Mouse (Mus musculus): Measurements from ENCODE around the gene Nfasc. TPM values are rescaled to one million over a fixed set of nuclear protein-coding genes. Genes with fewer than 3 reads are reported as not detected.

Gene Nfasc
- polyA plus RNA-seq, 1 experiment = 2.0 TPM

- DNase-seq = no peak
- no peaks in the 10 kb centered on the region for H3K36me3 ChIP-seq (ENCODE audit: control insufficient read depth, insufficient read depth, low read length)
- no peak for TF ChIP-seq CTCF (IDR thresholded peaks at IDR 0.05; ENCODE audit: borderline replicate concordance, control insufficient read depth, extremely low read depth, insufficient read depth, low read length, poor library complexity)
- no peak for TF ChIP-seq POLR2A (IDR thresholded peaks at IDR 0.05; ENCODE audit: control insufficient read depth, extremely low read depth, insufficient read depth, low read length, poor library complexity)
- 44% methylated on average over 2 of the region's 2 CpGs for WGBS
- no peak overlapping the region for H3K27ac ChIP-seq (ENCODE audit: control insufficient read depth, insufficient read depth, low read length)
- H3K4me1 ChIP-seq (replicated peaks; ENCODE audit: control insufficient read depth, insufficient read depth, low read length) = no peaks in the 10 kb centered on the region
- H3K4me3 ChIP-seq (ENCODE audit: control insufficient read depth, insufficient read depth, low read length) = no peak overlapping the region
- H3K27me3 ChIP-seq (ENCODE audit: control insufficient read depth, insufficient read depth, low read length) = no peaks in the 10 kb centered on the region
Observed at GRCm38 (mm10) chr1:132696232-132696631, 45.4 kb downstream of the Nfasc start.

- WGBS = 79% methylated on average over 9 of the region's 9 CpGs
- no peaks in the 10 kb centered on the region for H3K27me3 ChIP-seq (ENCODE audit: control insufficient read depth, insufficient read depth, low read length)
- no peak overlapping the region for H3K27ac ChIP-seq (ENCODE audit: control insufficient read depth, insufficient read depth, low read length)
- H3K4me1 ChIP-seq (replicated peaks; ENCODE audit: control insufficient read depth, insufficient read depth, low read length) = no peaks in the 10 kb centered on the region
- no peak for DNase-seq
- H3K36me3 ChIP-seq (ENCODE audit: control insufficient read depth, insufficient read depth, low read length) = no peaks in the 10 kb centered on the region
- H3K4me3 ChIP-seq (ENCODE audit: control insufficient read depth, insufficient read depth, low read length) = no peak overlapping the region
- TF ChIP-seq POLR2A (IDR thresholded peaks at IDR 0.05; ENCODE audit: control insufficient read depth, extremely low read depth, insufficient read depth, low read length, poor library complexity) = no peak
Observed at GRCm38 (mm10) chr1:132694007-132694406, 47.6 kb downstream of the Nfasc start.

GRCm38 (mm10) chr1:132689181-132689580, 52.4 kb downstream of the Nfasc start:
- no peak for TF ChIP-seq CTCF (IDR thresholded peaks at IDR 0.05; ENCODE audit: borderline replicate concordance, control insufficient read depth, extremely low read depth, insufficient read depth, low read length, poor library complexity)
- no peak for TF ChIP-seq POLR2A (IDR thresholded peaks at IDR 0.05; ENCODE audit: control insufficient read depth, extremely low read depth, insufficient read depth, low read length, poor library complexity)
- Histone ChIP-seq H3K4me3 (ENCODE audit: control insufficient read depth, insufficient read depth, low read length) (no peak overlapping the region), H3K27ac (ENCODE audit: control insufficient read depth, insufficient read depth, low read length) (no peak overlapping the region), H3K36me3 (ENCODE audit: control insufficient read depth, insufficient read depth, low read length) (no peaks in the 10 kb centered on the region), H3K4me1 (replicated peaks; ENCODE audit: control insufficient read depth, insufficient read depth, low read length) (no peaks in the 10 kb centered on the region), H3K27me3 (ENCODE audit: control insufficient read depth, insufficient read depth, low read length) (no peaks in the 10 kb centered on the region)
- no peak for DNase-seq
- WGBS = 65% methylated on average over 3 of the region's 3 CpGs

GRCm38 (mm10) chr1:132678935-132679334, 62.7 kb downstream of the Nfasc start:
- Histone ChIP-seq H3K36me3 (ENCODE audit: control insufficient read depth, insufficient read depth, low read length) (no peaks in the 10 kb centered on the region), H3K4me1 (replicated peaks; ENCODE audit: control insufficient read depth, insufficient read depth, low read length) (no peaks in the 10 kb centered on the region), H3K27me3 (ENCODE audit: control insufficient read depth, insufficient read depth, low read length) (no peaks in the 10 kb centered on the region), H3K4me3 (ENCODE audit: control insufficient read depth, insufficient read depth, low read length) (no peak overlapping the region), H3K27ac (ENCODE audit: control insufficient read depth, insufficient read depth, low read length) (no peak overlapping the region)
- DNase-seq = no peak
- 86% methylated on average over 12 of the region's 12 CpGs for WGBS
- no peak for TF ChIP-seq POLR2A (IDR thresholded peaks at IDR 0.05; ENCODE audit: control insufficient read depth, extremely low read depth, insufficient read depth, low read length, poor library complexity)
- no peak for TF ChIP-seq CTCF (IDR thresholded peaks at IDR 0.05; ENCODE audit: borderline replicate concordance, control insufficient read depth, extremely low read depth, insufficient read depth, low read length, poor library complexity)

- 52% methylated on average over 5 of the region's 5 CpGs for WGBS
- no peak for DNase-seq
- TF ChIP-seq CTCF (IDR thresholded peaks at IDR 0.05; ENCODE audit: borderline replicate concordance, control insufficient read depth, extremely low read depth, insufficient read depth, low read length, poor library complexity) = no peak
- TF ChIP-seq POLR2A (IDR thresholded peaks at IDR 0.05; ENCODE audit: control insufficient read depth, extremely low read depth, insufficient read depth, low read length, poor library complexity) = no peak
Observed at GRCm38 (mm10) chr1:132678076-132678475, 63.5 kb downstream of the Nfasc start.

GRCm38 (mm10) chr1:132672704-132673103, 68.9 kb downstream of the Nfasc start:
- 90% methylated on average over 3 of the region's 3 CpGs for WGBS
- no peak for DNase-seq

More at GRCm38 (mm10) chr1:132678076-132678475, 63.5 kb downstream of the Nfasc start:
- no peak overlapping the region for H3K27ac ChIP-seq (ENCODE audit: control insufficient read depth, insufficient read depth, low read length)
- H3K27me3 ChIP-seq (ENCODE audit: control insufficient read depth, insufficient read depth, low read length) = no peaks in the 10 kb centered on the region
- no peaks in the 10 kb centered on the region for H3K4me1 ChIP-seq (replicated peaks; ENCODE audit: control insufficient read depth, insufficient read depth, low read length)
- no peak overlapping the region for H3K4me3 ChIP-seq (ENCODE audit: control insufficient read depth, insufficient read depth, low read length)
- no peaks in the 10 kb centered on the region for H3K36me3 ChIP-seq (ENCODE audit: control insufficient read depth, insufficient read depth, low read length)

GRCm38 (mm10) chr1:132669200-132669599, 72.4 kb downstream of the Nfasc start:
- Histone ChIP-seq H3K4me1 (replicated peaks; ENCODE audit: control insufficient read depth, insufficient read depth, low read length) (no peaks in the 10 kb centered on the region), H3K36me3 (ENCODE audit: control insufficient read depth, insufficient read depth, low read length) (no peaks in the 10 kb centered on the region), H3K27me3 (ENCODE audit: control insufficient read depth, insufficient read depth, low read length) (no peaks in the 10 kb centered on the region), H3K4me3 (ENCODE audit: control insufficient read depth, insufficient read depth, low read length) (no peak overlapping the region), H3K27ac (ENCODE audit: control insufficient read depth, insufficient read depth, low read length) (no peak overlapping the region)
- TF ChIP-seq CTCF (IDR thresholded peaks at IDR 0.05; ENCODE audit: borderline replicate concordance, control insufficient read depth, extremely low read depth, insufficient read depth, low read length, poor library complexity) (no peak), POLR2A (IDR thresholded peaks at IDR 0.05; ENCODE audit: control insufficient read depth, extremely low read depth, insufficient read depth, low read length, poor library complexity) (no peak)
- WGBS = 92% methylated on average over 6 of the region's 6 CpGs
- no peak for DNase-seq

More at GRCm38 (mm10) chr1:132672704-132673103, 68.9 kb downstream of the Nfasc start:
- Histone ChIP-seq H3K27me3 (ENCODE audit: control insufficient read depth, insufficient read depth, low read length) (no peaks in the 10 kb centered on the region), H3K4me1 (replicated peaks; ENCODE audit: control insufficient read depth, insufficient read depth, low read length) (no peaks in the 10 kb centered on the region), H3K4me3 (ENCODE audit: control insufficient read depth, insufficient read depth, low read length) (no peak overlapping the region), H3K36me3 (ENCODE audit: control insufficient read depth, insufficient read depth, low read length) (no peaks in the 10 kb centered on the region), H3K27ac (ENCODE audit: control insufficient read depth, insufficient read depth, low read length) (no peak overlapping the region)
- TF ChIP-seq CTCF (IDR thresholded peaks at IDR 0.05; ENCODE audit: borderline replicate concordance, control insufficient read depth, extremely low read depth, insufficient read depth, low read length, poor library complexity) (no peak), POLR2A (IDR thresholded peaks at IDR 0.05; ENCODE audit: control insufficient read depth, extremely low read depth, insufficient read depth, low read length, poor library complexity) (no peak)

All from thymus, adult 2 months (tissue).